Mouse (Mus musculus): Measurements from ENCODE around the gene Hsd11b2. TPM values are rescaled to one million over a fixed set of nuclear protein-coding genes. Genes with fewer than 3 reads are reported as not detected.

The Hsd11b2 gene
- polyA plus RNA-seq, 1 experiment from 2014 or later, result 16.9 TPM

DNA sequence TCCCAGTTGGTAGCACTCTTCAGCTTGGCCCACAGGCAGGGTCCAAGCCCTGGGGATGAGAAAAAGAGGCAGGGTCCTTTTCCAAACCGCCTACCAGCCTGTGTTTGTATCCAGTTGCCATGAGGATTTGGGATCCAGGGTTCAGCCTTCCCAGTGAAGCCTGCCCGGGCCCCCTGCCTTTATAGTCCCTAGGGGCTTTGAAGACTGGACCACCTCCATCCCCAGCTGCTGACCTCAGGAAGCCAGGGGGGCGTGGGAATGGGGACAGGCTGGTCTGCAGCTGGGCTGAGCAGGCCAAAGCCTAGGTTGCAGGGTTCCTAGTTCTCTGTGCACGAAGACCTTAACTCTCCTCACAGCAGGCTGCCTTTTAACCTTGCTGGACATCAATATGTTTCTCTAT lies 43.3 kb upstream of the Hsd11b2 start:
- Histone ChIP-seq H3K36me3 (peaks cover 8% of the 10 kb centered on the region; the same call in 1 of the 2 replicates), H3K4me2 (replicated peaks) (no peak overlapping the region), H3K4me3 (replicated peaks) (no peak overlapping the region), H3K9ac (replicated peaks) (peak overlapping the region; percentile 46), H3K9me3 (no peaks in the 10 kb centered on the region), H3K27ac (no peak overlapping the region), H3K4me1 (replicated peaks) (peaks cover 58% of the 10 kb centered on the region), H3K27me3 (peaks cover 14% of the 10 kb centered on the region)
- no peak for ATAC-seq
- WGBS, result 39% methylated on average over 4 of the region's 4 CpGs

DNA sequence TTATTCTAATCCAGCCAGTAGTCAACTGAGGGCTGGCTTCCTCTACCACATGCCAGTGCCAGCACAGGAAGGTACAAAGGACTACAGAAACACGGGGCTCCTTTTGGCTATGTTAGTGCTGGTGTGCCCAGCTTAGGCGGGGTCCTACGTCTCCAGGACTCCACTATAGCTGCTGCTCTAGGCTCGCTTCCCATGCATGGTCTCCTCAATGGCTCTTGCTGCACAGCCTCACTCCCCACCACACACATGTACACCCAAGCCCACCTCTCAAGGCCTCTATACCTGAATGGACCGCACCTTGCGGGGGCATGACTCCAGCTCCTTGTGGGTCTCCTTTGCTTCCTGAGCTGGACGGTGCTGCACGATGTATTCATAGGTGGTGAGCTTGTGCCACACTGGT lies 42.8 kb upstream of the Hsd11b2 start:
- peaks cover 56% of the 10 kb centered on the region for H3K4me1 ChIP-seq (replicated peaks)
- peaks cover 8% of the 10 kb centered on the region; the same call in 1 of the 2 replicates for H3K36me3 ChIP-seq
- no peak overlapping the region for H3K4me2 ChIP-seq (replicated peaks)
- H3K9me3 ChIP-seq, result no peaks in the 10 kb centered on the region
- ATAC-seq, result no peak
- H3K27ac ChIP-seq, result no peak overlapping the region
- H3K9ac ChIP-seq (replicated peaks), result 0 out of 2 replicates have a peak overlapping the region, but pooled peaks have one; percentile 28
- 89% methylated on average over 8 of the region's 8 CpGs for WGBS
- peaks cover 14% of the 10 kb centered on the region for H3K27me3 ChIP-seq
- no peak overlapping the region for H3K4me3 ChIP-seq (replicated peaks)

DNA sequence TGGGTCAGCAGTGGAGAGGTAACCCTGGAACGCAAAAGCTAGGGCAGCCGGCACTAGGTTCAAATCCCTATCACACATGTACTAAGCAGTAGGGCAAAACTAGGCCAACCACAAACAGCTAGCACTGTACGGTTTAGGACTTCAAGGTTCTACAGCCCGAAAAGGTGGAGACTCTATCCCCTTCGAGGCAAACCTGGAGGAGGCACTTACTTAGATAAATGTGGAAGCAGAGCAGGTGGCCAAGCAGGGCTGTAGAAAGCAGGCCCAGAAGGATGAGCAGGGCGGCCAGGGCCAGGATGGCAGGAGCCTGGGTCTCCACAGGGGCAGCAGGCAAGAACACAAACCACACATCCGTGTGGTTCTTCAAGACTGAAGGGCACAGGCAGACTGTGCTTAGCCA lies 42.4 kb upstream of the Hsd11b2 start:
- Histone ChIP-seq H3K4me1 (replicated peaks) (peaks cover 56% of the 10 kb centered on the region), H3K9me3 (no peaks in the 10 kb centered on the region), H3K4me2 (replicated peaks) (no peak overlapping the region), H3K27ac (no peak overlapping the region), H3K9ac (replicated peaks) (0 out of 2 replicates have a peak overlapping the region, but pooled peaks have one; percentile 12), H3K27me3 (peaks cover 14% of the 10 kb centered on the region), H3K4me3 (replicated peaks) (no peak overlapping the region), H3K36me3 (peaks cover 8% of the 10 kb centered on the region; the same call in 1 of the 2 replicates)
- WGBS, result 93% methylated on average over 7 of the region's 7 CpGs
- no peak for ATAC-seq

DNA sequence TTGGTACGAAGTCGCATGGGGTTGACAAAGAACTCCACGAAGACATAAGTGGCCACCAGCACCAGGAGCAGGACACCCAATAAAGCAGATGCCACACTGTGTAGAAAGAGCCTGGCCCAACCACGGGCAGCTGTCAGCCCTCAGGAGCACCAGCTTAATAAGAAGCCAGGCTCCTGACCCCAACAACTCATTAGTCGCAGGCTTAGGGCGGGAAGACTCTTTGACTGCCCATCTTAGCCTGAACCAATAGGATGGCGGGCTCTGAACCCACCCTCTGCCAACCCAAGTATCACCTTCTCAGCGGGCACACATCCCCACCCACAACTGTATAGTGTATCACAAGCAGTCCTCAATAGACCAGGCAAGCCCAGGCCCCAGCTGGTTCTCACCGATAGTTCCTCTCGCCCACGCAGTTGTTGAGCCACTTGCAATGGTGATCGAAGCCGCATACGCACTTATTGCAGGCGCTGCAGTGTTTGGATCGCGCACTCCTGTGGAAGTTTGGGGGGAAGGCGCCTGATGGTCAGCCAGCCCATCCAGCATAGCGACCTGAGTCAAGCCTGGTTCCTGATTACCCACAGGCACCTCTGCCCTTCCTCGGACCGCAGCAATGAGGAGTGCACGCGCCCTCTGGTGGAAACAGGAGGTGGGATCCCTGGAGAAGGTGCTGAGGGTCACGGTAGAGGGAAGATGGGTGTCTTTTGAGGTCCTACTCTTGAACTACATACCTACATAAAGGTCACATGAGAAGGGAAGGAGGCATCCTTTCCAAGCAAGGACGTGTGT lies 41.7 kb upstream of the Hsd11b2 start:
- H3K27me3 ChIP-seq, result peaks cover 14% of the 10 kb centered on the region
- 44% methylated on average over 25 of the region's 25 CpGs for WGBS
- no peak overlapping the region for H3K9ac ChIP-seq (replicated peaks)
- H3K4me3 ChIP-seq (replicated peaks), result no peak overlapping the region
- H3K27ac ChIP-seq, result no peak overlapping the region
- no peaks in the 10 kb centered on the region for H3K9me3 ChIP-seq
- H3K36me3 ChIP-seq, result peaks cover 13% of the 10 kb centered on the region; the same call in 1 of the 2 replicates
- ATAC-seq, result no peak
- H3K4me1 ChIP-seq (replicated peaks), result peaks cover 52% of the 10 kb centered on the region
- no peak overlapping the region for H3K4me2 ChIP-seq (replicated peaks)

DNA sequence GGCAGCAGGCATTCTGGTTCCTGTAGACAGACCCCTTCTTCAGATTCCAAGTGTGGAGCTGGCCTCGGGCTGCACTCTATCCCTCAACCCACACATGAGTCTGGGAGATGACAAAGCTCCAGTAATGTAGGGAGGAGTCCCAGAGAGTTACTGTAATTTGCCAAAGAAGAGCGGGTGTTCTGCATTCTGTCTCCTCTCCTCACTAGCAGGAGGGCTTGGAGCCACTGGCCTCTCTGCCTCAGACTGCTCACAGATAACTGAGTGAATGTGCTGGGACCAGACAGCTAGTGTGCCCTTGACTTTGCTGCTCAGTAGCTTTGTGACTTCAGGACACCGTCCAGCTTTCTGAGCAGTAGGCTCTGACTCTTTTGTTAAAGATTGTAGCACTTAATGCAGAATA lies 40.8 kb upstream of the Hsd11b2 start:
- Histone ChIP-seq H3K27me3 (peaks cover 14% of the 10 kb centered on the region), H3K4me3 (replicated peaks) (no peak overlapping the region)

DNA sequence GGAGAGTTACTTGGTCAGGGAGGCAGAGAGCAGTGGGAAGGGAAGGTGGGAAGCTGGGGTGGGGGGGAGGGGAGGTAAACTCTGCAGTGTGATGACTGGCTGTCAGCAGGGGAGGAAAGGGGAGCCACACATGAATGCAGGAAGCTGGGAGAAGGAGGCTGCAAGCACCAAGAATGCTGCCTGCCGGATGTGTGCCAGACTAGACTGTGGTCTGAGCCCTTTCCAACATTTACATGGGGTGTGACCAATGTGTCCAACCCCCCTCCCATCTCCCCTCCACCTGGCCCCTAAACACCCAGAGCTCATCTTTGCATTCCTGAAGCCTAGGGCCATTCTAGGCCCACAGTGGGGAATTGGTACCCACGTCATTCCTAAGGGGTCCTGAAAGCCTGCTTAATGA lies 37.5 kb upstream of the Hsd11b2 start:
- H3K4me3 ChIP-seq (replicated peaks), result no peak overlapping the region
- peaks cover 2% of the 10 kb centered on the region; the same call in 1 of the 2 replicates for H3K27me3 ChIP-seq
- peaks cover 25% of the 10 kb centered on the region for H3K4me1 ChIP-seq (replicated peaks)
- peaks cover 16% of the 10 kb centered on the region; the same call in 1 of the 2 replicates for H3K36me3 ChIP-seq
- no peak for ATAC-seq
- no peak overlapping the region for H3K9ac ChIP-seq (replicated peaks)
- H3K27ac ChIP-seq, result no peak overlapping the region
- H3K9me3 ChIP-seq, result no peaks in the 10 kb centered on the region
- WGBS, result 35% methylated on average over 2 of the region's 2 CpGs
- H3K4me2 ChIP-seq (replicated peaks), result no peak overlapping the region

More for the DNA sequence above, 40.8 kb upstream of the Hsd11b2 start:
- peaks cover 16% of the 10 kb centered on the region; the same call in 1 of the 2 replicates for H3K36me3 ChIP-seq
- peaks cover 43% of the 10 kb centered on the region for H3K4me1 ChIP-seq (replicated peaks)
- no peak overlapping the region for H3K9ac ChIP-seq (replicated peaks)
- no peaks in the 10 kb centered on the region for H3K9me3 ChIP-seq
- no peak for ATAC-seq
- 78% methylated on average over 3 of the region's 3 CpGs for WGBS
- no peak overlapping the region for H3K27ac ChIP-seq
- H3K4me2 ChIP-seq (replicated peaks), result no peak overlapping the region

DNA sequence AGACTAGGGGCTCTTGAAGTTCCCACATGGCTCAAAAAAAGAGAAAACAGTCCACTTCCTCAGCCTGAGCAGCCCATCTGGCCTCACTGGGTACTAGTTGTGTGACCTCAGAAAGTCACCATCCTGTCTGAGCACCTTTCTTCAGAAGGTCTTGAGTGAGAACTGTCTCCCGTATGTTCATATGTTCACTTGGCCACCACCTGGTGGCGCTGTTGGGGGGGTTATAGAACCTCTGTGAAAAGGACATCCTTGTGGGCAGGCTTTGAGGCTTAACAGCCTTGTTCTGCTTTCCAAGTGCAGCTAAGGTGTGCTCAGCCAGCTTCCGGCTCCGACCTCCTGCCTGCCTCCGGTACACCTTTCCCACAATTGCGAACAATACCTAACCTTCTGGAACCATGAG lies 37.1 kb upstream of the Hsd11b2 start:
- Histone ChIP-seq H3K9me3 (no peaks in the 10 kb centered on the region), H3K27me3 (no peaks in the 10 kb centered on the region), H3K27ac (no peak overlapping the region), H3K36me3 (peaks cover 16% of the 10 kb centered on the region; the same call in 1 of the 2 replicates), H3K4me1 (replicated peaks) (peaks cover 25% of the 10 kb centered on the region), H3K9ac (replicated peaks) (no peak overlapping the region), H3K4me2 (replicated peaks) (no peak overlapping the region), H3K4me3 (replicated peaks) (no peak overlapping the region)
- WGBS, result 67% methylated on average over 6 of the region's 6 CpGs
- no peak for ATAC-seq

DNA sequence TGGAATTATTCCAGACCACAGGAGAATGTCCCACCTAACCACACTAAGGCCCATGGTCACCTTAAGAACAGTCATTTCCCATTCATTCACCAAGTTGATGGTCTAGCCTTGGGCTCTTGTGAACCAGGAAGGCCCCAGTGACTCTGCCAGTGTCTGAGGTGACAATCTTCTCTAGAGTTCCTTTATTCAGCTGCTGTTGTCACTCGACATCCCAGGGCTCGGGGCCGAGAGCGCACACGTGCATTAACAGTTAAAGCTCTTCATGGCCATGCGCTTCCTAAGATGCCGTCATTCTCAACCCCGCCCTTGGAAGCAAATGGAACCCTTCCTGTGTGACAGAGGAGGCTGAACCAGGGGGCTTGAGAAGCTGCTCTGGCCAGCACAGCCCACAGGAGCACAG lies 36.4 kb upstream of the Hsd11b2 start:
- ATAC-seq, result no peak
- 85% methylated on average over 8 of the region's 8 CpGs for WGBS
- Histone ChIP-seq H3K4me2 (replicated peaks) (no peak overlapping the region), H3K9me3 (no peaks in the 10 kb centered on the region), H3K4me3 (replicated peaks) (no peak overlapping the region), H3K9ac (replicated peaks) (no peak overlapping the region), H3K36me3 (peaks cover 16% of the 10 kb centered on the region; the same call in 1 of the 2 replicates), H3K27ac (no peak overlapping the region), H3K4me1 (replicated peaks) (peaks cover 22% of the 10 kb centered on the region), H3K27me3 (no peaks in the 10 kb centered on the region)

DNA sequence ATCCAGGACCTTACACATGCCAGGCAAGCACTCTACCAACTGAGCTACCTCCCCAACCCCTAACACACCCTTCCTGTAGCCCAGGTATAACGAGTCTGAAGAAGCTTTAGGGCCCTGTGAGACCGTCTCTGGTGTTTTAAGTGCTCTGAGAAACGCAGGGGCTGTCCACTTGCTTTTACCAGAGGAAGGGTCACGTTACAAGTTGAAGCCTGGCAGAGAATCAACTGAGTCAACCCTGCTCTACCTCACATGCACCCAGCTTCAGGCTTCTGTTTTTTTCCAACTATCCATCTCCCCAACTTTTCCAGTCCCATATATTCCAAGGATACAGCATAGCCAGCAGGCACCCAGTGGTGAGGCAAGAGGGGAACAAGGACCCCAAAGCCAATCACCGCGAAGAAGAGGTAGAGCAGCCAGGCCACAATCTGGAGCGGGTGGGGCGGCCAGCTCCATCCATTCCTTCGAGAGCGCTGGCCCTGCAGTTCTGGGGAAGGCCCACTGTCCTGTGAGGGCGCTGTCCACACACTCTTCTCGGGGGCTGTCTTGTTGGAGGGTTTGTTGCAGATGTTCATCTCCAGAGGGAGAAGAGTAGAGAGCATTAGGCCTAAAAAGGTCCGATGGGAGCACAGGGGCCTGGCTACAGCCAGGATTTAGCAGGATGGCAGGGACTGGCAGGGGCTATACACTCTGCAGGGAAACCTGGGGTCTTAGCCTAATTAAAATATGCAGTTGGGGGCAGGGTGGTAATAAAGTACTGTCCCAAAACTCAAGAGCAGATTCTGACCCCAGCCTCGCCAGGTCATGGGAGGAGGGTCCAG lies 35.1 kb upstream of the Hsd11b2 start:
- H3K9me3 ChIP-seq, result no peaks in the 10 kb centered on the region
- WGBS, result 31% methylated on average over 14 of the region's 14 CpGs
- H3K4me3 ChIP-seq (replicated peaks), result no peak overlapping the region
- peaks cover 13% of the 10 kb centered on the region; the same call in 1 of the 2 replicates for H3K36me3 ChIP-seq
- H3K27me3 ChIP-seq, result no peaks in the 10 kb centered on the region
- H3K4me1 ChIP-seq (replicated peaks), result peaks cover 22% of the 10 kb centered on the region
- ATAC-seq, result peak; percentile 65
- no peak overlapping the region for H3K27ac ChIP-seq
- no peak overlapping the region for H3K9ac ChIP-seq (replicated peaks)
- no peak overlapping the region for H3K4me2 ChIP-seq (replicated peaks)

DNA sequence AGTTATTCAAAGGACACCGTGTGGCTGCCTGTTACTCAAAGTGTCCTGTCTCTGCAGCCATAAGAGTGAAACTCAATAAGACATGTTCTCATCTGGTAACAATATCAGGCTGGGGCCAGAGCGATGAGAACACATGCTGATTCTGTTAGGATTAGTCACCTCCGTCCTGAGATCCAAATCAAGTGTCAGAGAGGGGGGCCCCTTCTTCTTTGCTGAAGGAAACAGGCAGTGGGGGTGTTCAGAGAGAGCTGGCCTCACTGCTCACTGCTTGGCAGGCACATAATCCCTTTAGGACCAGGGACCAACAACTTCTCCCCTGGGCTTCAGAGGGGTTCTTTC lies 34.6 kb upstream of the Hsd11b2 start:
- Histone ChIP-seq H3K4me3 (replicated peaks) (no peak overlapping the region), H3K4me2 (replicated peaks) (no peak overlapping the region), H3K27ac (0 out of 2 replicates have a peak overlapping the region, but pooled peaks have one; percentile 30), H3K27me3 (no peaks in the 10 kb centered on the region), H3K9me3 (no peaks in the 10 kb centered on the region), H3K4me1 (replicated peaks) (peaks cover 22% of the 10 kb centered on the region), H3K9ac (replicated peaks) (no peak overlapping the region), H3K36me3 (peaks cover 8% of the 10 kb centered on the region; the same call in 1 of the 2 replicates)
- 20% methylated on average over 3 of the region's 3 CpGs for WGBS
- ATAC-seq, result peak; percentile 31; the same call in 1 of the 2 replicates

DNA sequence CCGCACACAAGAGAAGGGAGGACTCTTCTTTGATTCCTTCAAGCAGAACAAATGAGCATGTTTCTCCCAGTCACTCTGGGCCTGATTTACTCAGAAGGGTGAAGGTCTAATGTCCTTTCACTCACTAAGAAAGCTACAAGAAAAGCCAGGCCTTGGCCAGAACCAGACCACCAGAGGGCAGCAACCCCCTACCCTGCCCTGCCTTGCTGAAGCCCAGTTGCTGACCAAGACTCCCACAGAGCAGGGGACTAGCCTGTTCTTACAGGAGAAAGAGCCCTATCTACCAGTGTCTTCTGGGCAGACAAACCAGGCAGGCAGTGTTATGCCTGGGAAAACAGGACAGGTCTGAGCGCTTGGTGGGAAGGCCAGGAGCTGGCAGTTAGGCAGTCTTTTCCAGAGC lies 34.2 kb upstream of the Hsd11b2 start:
- Histone ChIP-seq H3K4me2 (replicated peaks) (no peak overlapping the region), H3K27me3 (no peaks in the 10 kb centered on the region), H3K36me3 (peaks cover 8% of the 10 kb centered on the region; the same call in 1 of the 2 replicates), H3K9me3 (no peaks in the 10 kb centered on the region), H3K27ac (0 out of 2 replicates have a peak overlapping the region, but pooled peaks have one; percentile 30), H3K4me3 (replicated peaks) (no peak overlapping the region), H3K9ac (replicated peaks) (no peak overlapping the region), H3K4me1 (replicated peaks) (peaks cover 22% of the 10 kb centered on the region)
- 20% methylated on average over 2 of the region's 2 CpGs for WGBS
- peak; percentile 64 for ATAC-seq

DNA sequence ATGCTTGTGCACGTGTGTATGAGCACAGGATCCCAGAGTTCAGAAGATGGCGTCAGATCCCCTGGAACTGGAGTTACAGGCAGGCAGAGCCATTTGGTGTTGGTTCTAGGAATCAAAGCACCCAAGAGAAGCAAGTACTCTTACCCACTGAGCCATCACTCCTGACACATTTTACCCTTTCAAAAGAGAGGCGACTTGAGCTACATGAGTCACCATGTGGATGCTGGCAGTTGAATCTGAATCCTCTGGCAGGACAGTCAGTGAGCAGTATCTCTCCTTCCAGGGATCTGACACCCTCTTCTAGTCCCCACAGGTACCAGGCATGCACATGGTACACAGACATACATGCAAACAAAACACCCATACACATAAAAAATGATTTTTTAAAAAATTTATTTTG lies 30.5 kb upstream of the Hsd11b2 start:
- H3K4me2 ChIP-seq (replicated peaks), result no peak overlapping the region
- no peak for ATAC-seq
- 73% methylated on average over 3 of the region's 3 CpGs for WGBS

More for the DNA sequence above, 30.5 kb upstream of the Hsd11b2 start:
- peaks cover 12% of the 10 kb centered on the region for H3K4me1 ChIP-seq (replicated peaks)
- no peaks in the 10 kb centered on the region for H3K36me3 ChIP-seq
- H3K9me3 ChIP-seq, result no peaks in the 10 kb centered on the region
- H3K4me3 ChIP-seq (replicated peaks), result no peak overlapping the region
- no peak overlapping the region for H3K27ac ChIP-seq
- H3K27me3 ChIP-seq, result no peaks in the 10 kb centered on the region
- H3K9ac ChIP-seq (replicated peaks), result no peak overlapping the region

Measured in midbrain, embryonic 13.5 days (tissue).